Mouse (Mus musculus) A20 (cell line): ENCODE data around the gene Trnau1ap.

Experiments
- DNase-seq: peaks from one replicate; pipeline ENCODE4 v3.0.0-alpha.2; 2011; ENCODE audit warnings: low read depth, low spot score

Trnau1ap gene

GRCm38 (mm10) chr4:132329115-132329834 is at the start of gene Trnau1ap:
Gene Trnau1ap (minus strand): TSS chr4:132329538.
- DNase-seq, result peak; percentile 94

- DNase-seq, result no peak
Measured at GRCm38 (mm10) chr4:132373820-132374219, 44.5 kb upstream of the Trnau1ap start.

- DNase-seq, result no peak
Measured at GRCm38 (mm10) chr4:132369953-132370750, 40.8 kb upstream of the Trnau1ap start.

- DNase-seq, result no peak
Measured at GRCm38 (mm10) chr4:132367480-132368201, 38.3 kb upstream of the Trnau1ap start.

GRCm38 (mm10) chr4:132365450-132366060 is 36.2 kb upstream of the Trnau1ap start:
- DNase-seq, result no peak

GRCm38 (mm10) chr4:132363487-132363886 is 34.1 kb upstream of the Trnau1ap start:
- peak; percentile 86 for DNase-seq

- no peak for DNase-seq
Measured at GRCm38 (mm10) chr4:132359510-132359909, 30.2 kb upstream of the Trnau1ap start.

- DNase-seq, result peak; percentile 90
Measured at GRCm38 (mm10) chr4:132356170-132356569, 26.8 kb upstream of the Trnau1ap start.

GRCm38 (mm10) chr4:132355403-132355802 is 26.1 kb upstream of the Trnau1ap start:
- peak; percentile 34 for DNase-seq

- peak; percentile 54 for DNase-seq
Measured at GRCm38 (mm10) chr4:132354571-132354970, 25.2 kb upstream of the Trnau1ap start.

- peak; percentile 97 for DNase-seq
Measured at GRCm38 (mm10) chr4:132353481-132353885, 24.1 kb upstream of the Trnau1ap start, which contains the start of gene Rcc1. Gene Rcc1 (minus strand): TSS chr4:132353605.

- DNase-seq, result peak; percentile 36
Measured at GRCm38 (mm10) chr4:132352739-132353138, 23.4 kb upstream of the Trnau1ap start.

- DNase-seq, result no peak
Measured at GRCm38 (mm10) chr4:132351401-132351800, 22.1 kb upstream of the Trnau1ap start.

- DNase-seq, result peak; percentile 25
Measured at GRCm38 (mm10) chr4:132350854-132351253, 21.5 kb upstream of the Trnau1ap start.

GRCm38 (mm10) chr4:132350123-132350740 is 20.9 kb upstream of the Trnau1ap start:
- DNase-seq, result peak; percentile 37

- DNase-seq, result peak; percentile 59
Measured at GRCm38 (mm10) chr4:132349495-132350122, 20.3 kb upstream of the Trnau1ap start.

- peak; percentile 68 for DNase-seq
Measured at GRCm38 (mm10) chr4:132346661-132347060, 17.3 kb upstream of the Trnau1ap start.

- no peak for DNase-seq
Measured at GRCm38 (mm10) chr4:132346261-132346660, 16.9 kb upstream of the Trnau1ap start.

GRCm38 (mm10) chr4:132345843-132346212 is 16.5 kb upstream of the Trnau1ap start:
- DNase-seq, result no peak

- DNase-seq, result peak; percentile 93
Measured at GRCm38 (mm10) chr4:132345135-132345842, 16.0 kb upstream of the Trnau1ap start.
